Mouse (Mus musculus) limb, embryonic 14.5 days (tissue): ENCODE results near the gene Cox7b. TPM values are rescaled to one million over a fixed set of nuclear protein-coding genes. Genes with fewer than 3 reads are reported as not detected.

ENCODE experiments used
- ATAC-seq: fragments of 200-750 bp; cut with Nextera tagmentation; 2 replicates; pipeline ENCODE4 v1.8.0; 2017; ENCODE audit warnings: low read depth, moderate number of reproducible peaks, moderate TSS enrichment; ENCODE audit not compliant: low FRiP score
- DNase-seq: peaks from one replicate; pipeline ENCODE4 v3.0.0-alpha.2; 2015; ENCODE audit warnings: low spot score
- H3K27ac ChIP-seq: fragments of 300-500 bp; sonication (generic); replicated peaks from 2 replicates; pipeline ENCODE4 v1.5.1; 2014; ENCODE audit warnings: low read depth, mild to moderate bottlenecking, low read length, moderate library complexity, mixed read lengths
- H3K27me3 ChIP-seq: fragments of 300-500 bp; sonication (generic); 2 replicates; pipeline ENCODE4 v1.6.1; 2014; ENCODE audit warnings: low read length, mixed read lengths; ENCODE audit not compliant: control insufficient read depth, insufficient read depth
- H3K36me3 ChIP-seq: fragments of 300-500 bp; sonication (generic); 2 replicates; pipeline ENCODE4 v1.6.1; 2014; ENCODE audit warnings: mild to moderate bottlenecking, low read length, moderate library complexity, mixed read lengths; ENCODE audit not compliant: control insufficient read depth, insufficient read depth
- H3K4me1 ChIP-seq: fragments of 300-500 bp; sonication (generic); 2 replicates; pipeline ENCODE4 v1.6.1; 2014; ENCODE audit warnings: antibody characterized with exemption, low read length, mixed read lengths; ENCODE audit not compliant: control insufficient read depth, insufficient read depth
- H3K4me2 ChIP-seq: fragments of 300-500 bp; sonication (generic); replicated peaks from 2 replicates; pipeline ENCODE4 v1.6.1; 2014; ENCODE audit warnings: low read depth, mild to moderate bottlenecking, low read length, moderate library complexity; ENCODE audit not compliant: severe bottlenecking
- H3K4me3 ChIP-seq: fragments of 300-500 bp; sonication (generic); replicated peaks from 2 replicates; pipeline ENCODE4 v1.5.1; 2014; ENCODE audit warnings: low read length
- H3K9ac ChIP-seq: fragments of 300-500 bp; sonication (generic); 2 replicates; pipeline ENCODE4 v1.6.1; 2014; ENCODE audit warnings: mild to moderate bottlenecking, low read depth, low read length, moderate library complexity; ENCODE audit not compliant: severe bottlenecking
- H3K9me3 ChIP-seq: fragments of 300-500 bp; sonication (generic); 2 replicates; pipeline ENCODE4 v1.6.1; 2016; ENCODE audit warnings: low read length; ENCODE audit not compliant: control insufficient read depth
- POLR2A ChIP-seq: fragments of 200-500 bp; IDR thresholded peaks from 2 replicates; pipeline ENCODE4 v1.8.0; 2012; ENCODE audit warnings: inconsistent platforms, mild to moderate bottlenecking, moderate library complexity, borderline replicate concordance; ENCODE audit not compliant: insufficient read depth, insufficient read length; ENCODE audit errors: extremely low read depth
- WGBS: fragments of 180-500 bp; shearing (Covaris S2); extraction: QIAGEN DNeasy Blood & Tissue Kit; methylation state at CpG from one replicate; pipeline ENCODE4 v1.1.7; 2014; 5-methylcytosine and 5-hydroxymethylcytosine counted together
- polyA plus RNA-seq, 2 experiments: library from polyadenylated mRNA; depleted of rRNA in 1 of 2; stranded (reverse) in 1 of 2; unstranded in 1 of 2; fragments of >200 nt; fragmentation: Nextera tagmentation in 1 of 2; extraction: Ambion mirVana in 1 of 2; gene quantifications; 2 replicates each; pipeline versions ENCODE4 v1.2.1 to v1.2.3; 2012 to 2014

Cox7b gene
- polyA plus RNA-seq, 2 experiments: 241 to 402 TPM

- no peak overlapping the region for H3K4me3 ChIP-seq
- DNase-seq: peak; percentile 33
- H3K9ac ChIP-seq: no peak overlapping the region
- H3K9me3 ChIP-seq: no peaks in the 10 kb centered on the region
- no peaks in the 10 kb centered on the region for H3K36me3 ChIP-seq
- no peak overlapping the region for H3K27ac ChIP-seq
- ATAC-seq: no peak
- H3K4me1 ChIP-seq: no peaks in the 10 kb centered on the region; the same call in 1 of the 2 replicates
- no peak for TF ChIP-seq POLR2A
- WGBS: 44% methylated on average over 8 of the region's 8 CpGs
- H3K4me2 ChIP-seq: no peak overlapping the region
- no peaks in the 10 kb centered on the region for H3K27me3 ChIP-seq
Observed at GRCm38 (mm10) chrX:106043863-106044617, 28.5 kb downstream of the Cox7b start.

- H3K4me2 ChIP-seq: no peak overlapping the region
- no peaks in the 10 kb centered on the region for H3K9me3 ChIP-seq
- H3K27ac ChIP-seq: no peak overlapping the region
- no peak for ATAC-seq
- H3K36me3 ChIP-seq: no peaks in the 10 kb centered on the region
- no peak overlapping the region for H3K9ac ChIP-seq
- no peak overlapping the region for H3K4me3 ChIP-seq
- WGBS: 29% methylated on average over 2 of the region's 2 CpGs
- H3K4me1 ChIP-seq: no peaks in the 10 kb centered on the region; the same call in 1 of the 2 replicates
- TF ChIP-seq POLR2A: no peak
- H3K27me3 ChIP-seq: no peaks in the 10 kb centered on the region
- DNase-seq: no peak
Observed at GRCm38 (mm10) chrX:106045455-106045854, 30.0 kb downstream of the Cox7b start.

- Histone ChIP-seq H3K36me3 (no peaks in the 10 kb centered on the region), H3K27me3 (no peaks in the 10 kb centered on the region), H3K4me3 (no peak overlapping the region), H3K4me2 (no peak overlapping the region), H3K27ac (no peak overlapping the region), H3K4me1 (no peaks in the 10 kb centered on the region; the same call in 1 of the 2 replicates), H3K9me3 (no peaks in the 10 kb centered on the region), H3K9ac (no peak overlapping the region)
- TF ChIP-seq POLR2A: no peak
- DNase-seq (no peak), ATAC-seq (no peak)
- 51% methylated on average over 9 of the region's 9 CpGs for WGBS
Observed at GRCm38 (mm10) chrX:106045928-106046327, 30.4 kb downstream of the Cox7b start.

- H3K36me3 ChIP-seq: no peaks in the 10 kb centered on the region
- DNase-seq (no peak), ATAC-seq (peak; percentile 67; the same call in 1 of the 2 replicates)
- H3K4me2 ChIP-seq: no peak overlapping the region
- WGBS: 17% methylated on average over 1 of the region's 1 CpGs
- TF ChIP-seq POLR2A: no peak
- no peak overlapping the region for H3K4me3 ChIP-seq
- no peak overlapping the region for H3K9ac ChIP-seq
- H3K9me3 ChIP-seq: no peaks in the 10 kb centered on the region
- H3K27me3 ChIP-seq: no peaks in the 10 kb centered on the region
- no peak overlapping the region for H3K27ac ChIP-seq
- no peaks in the 10 kb centered on the region; the same call in 1 of the 2 replicates for H3K4me1 ChIP-seq
Observed at GRCm38 (mm10) chrX:106048191-106048590, 32.7 kb downstream of the Cox7b start.

Other genes with a start within 250 kb of the Cox7b start
- gene Atrx, start 86.3 kb upstream of the Cox7b start, polyA plus RNA-seq (2012; rRNA removed): 80.3 and 87.5 TPM in 2 replicates
- gene Atrx, start 86.3 kb upstream of the Cox7b start, polyA plus RNA-seq (2014; fragmentation: Nextera tagmentation; extraction: Ambion mirVana): 143 and 173 TPM in 2 replicates
- 24.3 and 26.8 TPM in 2 replicates for gene Magt1, start 3.8 kb upstream of the Cox7b start, polyA plus RNA-seq (2012; rRNA removed)
- gene Magt1, start 3.8 kb upstream of the Cox7b start, polyA plus RNA-seq (2014; fragmentation: Nextera tagmentation; extraction: Ambion mirVana): 55.3 and 60.1 TPM in 2 replicates
- 10.3 and 10.7 TPM in 2 replicates for gene Atp7a, start 11.6 kb downstream of the Cox7b start, polyA plus RNA-seq (2012; rRNA removed)
- 30.0 and 34.6 TPM in 2 replicates for gene Atp7a, start 11.6 kb downstream of the Cox7b start, polyA plus RNA-seq (2014; fragmentation: Nextera tagmentation; extraction: Ambion mirVana)
- gene Tlr13, start 127.5 kb downstream of the Cox7b start, polyA plus RNA-seq (2012; rRNA removed): 0.68 and 0.84 TPM in 2 replicates
- 0.76 and 1.2 TPM in 2 replicates for gene Tlr13, start 127.5 kb downstream of the Cox7b start, polyA plus RNA-seq (2014; fragmentation: Nextera tagmentation; extraction: Ambion mirVana)
- gene Pgk1, start 171.4 kb downstream of the Cox7b start, polyA plus RNA-seq (2012; rRNA removed): 329 and 352 TPM in 2 replicates
- 312 and 332 TPM in 2 replicates for gene Pgk1, start 171.4 kb downstream of the Cox7b start, polyA plus RNA-seq (2014; fragmentation: Nextera tagmentation; extraction: Ambion mirVana)
- gene Taf9b, start 205.5 kb downstream of the Cox7b start, polyA plus RNA-seq (2012; rRNA removed): 7.8 and 8.2 TPM in 2 replicates
- 8.1 and 10.6 TPM in 2 replicates for gene Taf9b, start 205.5 kb downstream of the Cox7b start, polyA plus RNA-seq (2014; fragmentation: Nextera tagmentation; extraction: Ambion mirVana)
- gene Fnd3c2, start 239.7 kb downstream of the Cox7b start, polyA plus RNA-seq (2012; rRNA removed): 0.04 TPM in 1 of 2 replicates, not detected in the other
- gene Fnd3c2, start 239.7 kb downstream of the Cox7b start, polyA plus RNA-seq (2014; fragmentation: Nextera tagmentation; extraction: Ambion mirVana): not detected in 2 replicates